Mouse (Mus musculus): ENCODE measurements around the gene Ptpro.

GRCm38 (mm10) chr6:137490115-137490514 is 238.0 kb downstream of the Ptpro start:
- no peak for TF ChIP-seq CTCF (IDR thresholded peaks at IDR 0.05; ENCODE audit: borderline replicate concordance, insufficient read depth, low read depth, low read length)
- TF ChIP-seq POLR2A (IDR thresholded peaks at IDR 0.05; ENCODE audit: borderline replicate concordance, insufficient read depth, low read length) = no peak

Measured in cerebellum, adult 2 months (tissue).